ENCODE assay signal across 12 mouse cellular contexts in genomic region chr13:114077584-114078270, GRCm38 (mm10).
DNase-seq lines count a peak whose midpoint lies in the region; ATAC-seq and TF ChIP-seq lines count a peak whose summit lies in the region.
"Had no signal": no experiment of that assay in that cellular context is flagged by ENCODE, and none has a peak within 500 bp of the region (broad histone marks: within the 10 kb centered on the region; RNA-seq: fewer than 3 reads in every experiment).

No protein-coding gene starts in this region.

- no peaks in the 10 kb centered on the region for H3K4me1 ChIP-seq in neural tube, embryonic 14.5 days (ENCODE audit: control insufficient read depth, insufficient read depth, low read length)
- peaks cover 11% of the 10 kb centered on the region; the same call in 1 of the 2 replicates for H3K4me1 ChIP-seq in neural tube, embryonic 15.5 days
- peaks cover 18% of the 10 kb centered on the region for H3K4me1 ChIP-seq in forebrain, embryonic 13.5 days
- 0 out of 2 replicates have a peak, but pooled peaks cover 3% of the 10 kb centered on the region for H3K4me1 ChIP-seq in hindbrain, postnatal 0 days (ENCODE audit: insufficient read depth, low read length)
- H3K4me1 ChIP-seq: lung, embryonic 15.5 days had no signal

- TF ChIP-seq CTCF in hindbrain, postnatal 0 days (IDR thresholded peaks at IDR 0.05; ENCODE audit: low read depth), result no peak

- 48% methylated on average over 17 of the region's 17 CpGs for WGBS in neural tube, embryonic 14.5 days
- 44% methylated on average over 17 of the region's 17 CpGs for WGBS in neural tube, embryonic 15.5 days
- WGBS in forebrain, embryonic 13.5 days, result 33% methylated on average over 17 of the region's 17 CpGs
- 41% methylated on average over 17 of the region's 17 CpGs for WGBS in hindbrain, postnatal 0 days

- no peaks in the 10 kb centered on the region for H3K27me3 ChIP-seq in neural tube, embryonic 14.5 days (ENCODE audit: control insufficient read depth, insufficient read depth, low read length)
- no peaks in the 10 kb centered on the region for H3K27me3 ChIP-seq in neural tube, embryonic 15.5 days (replicated peaks)
- H3K27me3 ChIP-seq in forebrain, embryonic 13.5 days, result no peaks in the 10 kb centered on the region
- no peaks in the 10 kb centered on the region for H3K27me3 ChIP-seq in hindbrain, postnatal 0 days (ENCODE audit: insufficient read depth, low read length)
- H3K27me3 ChIP-seq: lung, embryonic 15.5 days had no signal

- no peak overlapping the region for H3K4me3 ChIP-seq in neural tube, embryonic 14.5 days (ENCODE audit: low read depth, low read length)
- no peak overlapping the region for H3K4me3 ChIP-seq in neural tube, embryonic 15.5 days (replicated peaks)
- no peak overlapping the region for H3K4me3 ChIP-seq in forebrain, embryonic 13.5 days
- H3K4me3 ChIP-seq in hindbrain, postnatal 0 days (ENCODE audit: low read length), result no peak overlapping the region
- H3K4me3 ChIP-seq: lung, embryonic 15.5 days had no signal

- no peaks in the 10 kb centered on the region for H3K36me3 ChIP-seq in neural tube, embryonic 14.5 days (ENCODE audit: control insufficient read depth, insufficient read depth, low read length)
- H3K36me3 ChIP-seq in neural tube, embryonic 15.5 days, result no peaks in the 10 kb centered on the region
- no peaks in the 10 kb centered on the region for H3K36me3 ChIP-seq in forebrain, embryonic 13.5 days (ENCODE audit: poor library complexity, severe bottlenecking)
- no peaks in the 10 kb centered on the region for H3K36me3 ChIP-seq in hindbrain, postnatal 0 days (ENCODE audit: insufficient read depth, low read length)
- H3K36me3 ChIP-seq: lung, embryonic 15.5 days had no signal

- no peak overlapping the region for H3K9ac ChIP-seq in neural tube, embryonic 14.5 days (replicated peaks; ENCODE audit: low read depth, low read length)
- H3K9ac ChIP-seq in neural tube, embryonic 15.5 days (replicated peaks), result no peak overlapping the region
- 0 out of 2 replicates have a peak overlapping the region, but pooled peaks have one; percentile 13 for H3K9ac ChIP-seq in forebrain, embryonic 13.5 days
- H3K9ac ChIP-seq in hindbrain, postnatal 0 days (replicated peaks; ENCODE audit: low read length), result no peak overlapping the region
- H3K9ac ChIP-seq: lung, embryonic 15.5 days had no signal

- no peak overlapping the region for H3K4me2 ChIP-seq in neural tube, embryonic 14.5 days (ENCODE audit: low read depth, low read length)
- no peak overlapping the region for H3K4me2 ChIP-seq in neural tube, embryonic 15.5 days
- H3K4me2 ChIP-seq in forebrain, embryonic 13.5 days, result peak overlapping the region; percentile 19
- H3K4me2 ChIP-seq in hindbrain, postnatal 0 days (ENCODE audit: low read depth, low read length), result no peak overlapping the region
- H3K4me2 ChIP-seq: lung, embryonic 15.5 days had no signal

- no peak overlapping the region for H3K27ac ChIP-seq in neural tube, embryonic 14.5 days (ENCODE audit: low read depth, low read length)
- no peak overlapping the region for H3K27ac ChIP-seq in neural tube, embryonic 15.5 days (replicated peaks)
- H3K27ac ChIP-seq in forebrain, embryonic 13.5 days, result no peak overlapping the region
- no peak overlapping the region for H3K27ac ChIP-seq in hindbrain, postnatal 0 days
- H3K27ac ChIP-seq: lung, embryonic 15.5 days had no signal

- 0 out of 2 replicates have a peak, but pooled peaks have one; percentile 25 for ATAC-seq in neural tube, embryonic 14.5 days (ENCODE audit: low read depth)
- no peak for ATAC-seq in neural tube, embryonic 15.5 days (ENCODE audit: low FRiP score)
- ATAC-seq in forebrain, embryonic 13.5 days, result peak; percentile 65
- ATAC-seq in hindbrain, postnatal 0 days, result peak; percentile 77

- peak; percentile 16 for DNase-seq in hindbrain, postnatal 0 days (ENCODE audit: low spot score)
- DNase-seq in thymus, postnatal 10 days (ENCODE audit: low spot score in 2 of 2), result no peak
- no peak for DNase-seq in spleen, postnatal 14 days (ENCODE audit: low spot score in 2 of 2)
- no peak for DNase-seq in layer of hippocampus, adult 11-12 months (ENCODE audit: low spot score)
- DNase-seq: cerebellum, adult 9-10 months; heart, postnatal 36 days; kidney, postnatal 36 days; thymus, postnatal 4 days had no signal

- H3K9me3 ChIP-seq in neural tube, embryonic 14.5 days (ENCODE audit: control insufficient read depth, low read length), result no peaks in the 10 kb centered on the region
- H3K9me3 ChIP-seq in neural tube, embryonic 15.5 days (replicated peaks), result no peaks in the 10 kb centered on the region
- no peaks in the 10 kb centered on the region for H3K9me3 ChIP-seq in forebrain, embryonic 13.5 days (replicated peaks)
- H3K9me3 ChIP-seq in hindbrain, postnatal 0 days (ENCODE audit: low read length), result no peaks in the 10 kb centered on the region
- H3K9me3 ChIP-seq: lung, embryonic 15.5 days had no signal
